Mouse (Mus musculus): ENCODE results near the gene Mmp2. TPM values are rescaled to one million over a fixed set of nuclear protein-coding genes. Genes with fewer than 3 reads are reported as not detected.
A peak's percentile ranks its signal among the peaks of the same experiment; 100 is the strongest.

Gene Mmp2
- polyA plus RNA-seq, 1 experiment, result 29.7 TPM

GRCm38 (mm10) chr8:92815661-92816060 lies 11.4 kb upstream of the Mmp2 start:
- no peak for TF ChIP-seq CTCF (IDR thresholded peaks at IDR 0.05; ENCODE audit: borderline replicate concordance, extremely low read depth, insufficient read depth, insufficient read length)
- no peak for TF ChIP-seq POLR2A (IDR thresholded peaks at IDR 0.05; ENCODE audit: borderline replicate concordance, extremely low read depth, insufficient read depth, insufficient read length, poor library complexity, severe bottlenecking)
- DNase-seq (ENCODE audit: low read depth), result no peak

DNA sequence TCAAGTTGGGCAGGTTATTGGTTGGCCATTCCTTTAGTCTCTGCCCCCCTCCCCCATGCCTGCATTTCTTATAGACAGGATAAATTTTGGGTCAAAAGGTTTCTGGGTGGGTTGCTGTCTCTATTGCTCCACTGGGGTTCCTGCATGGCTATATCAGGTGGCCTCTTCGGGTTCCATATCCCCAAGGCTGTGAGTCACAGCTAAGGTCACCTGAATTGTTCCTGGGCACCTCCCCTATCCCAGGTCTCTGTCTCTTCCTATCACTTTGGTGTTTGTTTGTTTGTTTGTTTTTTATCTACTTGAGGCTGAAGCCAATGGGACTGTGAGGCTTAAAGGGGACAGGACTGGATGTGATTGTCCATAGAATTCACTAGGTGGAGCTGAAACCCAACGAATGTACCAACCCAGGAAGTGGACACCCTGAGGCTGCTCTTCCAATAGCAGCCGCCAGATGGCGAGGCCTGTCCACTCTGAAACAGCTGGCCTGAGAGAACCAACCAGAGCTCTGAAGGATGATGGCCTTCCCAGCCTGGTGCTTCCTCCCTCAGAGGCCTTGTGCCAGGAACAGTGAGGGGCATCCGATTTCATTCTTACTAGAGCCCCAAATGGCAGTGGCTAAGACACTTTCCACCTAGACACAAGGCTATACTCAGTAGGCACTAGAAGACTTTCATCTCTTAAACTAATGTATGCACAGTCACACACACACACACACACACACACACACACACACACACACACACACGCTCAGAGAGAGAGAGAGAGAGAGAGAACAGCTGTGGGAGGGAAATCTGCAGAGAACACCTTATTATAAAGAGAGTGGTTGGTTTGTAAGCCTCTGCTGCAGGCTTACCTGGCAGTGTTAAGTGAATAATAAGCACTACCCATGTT lies 8.9 kb upstream of the Mmp2 start:
- no peak for TF ChIP-seq POLR2A (IDR thresholded peaks at IDR 0.05; ENCODE audit: borderline replicate concordance, extremely low read depth, insufficient read depth, insufficient read length, poor library complexity, severe bottlenecking)
- peak; percentile 100 for TF ChIP-seq CTCF (IDR thresholded peaks at IDR 0.05; ENCODE audit: borderline replicate concordance, extremely low read depth, insufficient read depth, insufficient read length)
- peak; percentile 95 for DNase-seq (ENCODE audit: low read depth)

GRCm38 (mm10) chr8:92821151-92821550 lies 5.9 kb upstream of the Mmp2 start:
- no peak for TF ChIP-seq POLR2A (IDR thresholded peaks at IDR 0.05; ENCODE audit: borderline replicate concordance, extremely low read depth, insufficient read depth, insufficient read length, poor library complexity, severe bottlenecking)
- no peak for TF ChIP-seq CTCF (IDR thresholded peaks at IDR 0.05; ENCODE audit: borderline replicate concordance, extremely low read depth, insufficient read depth, insufficient read length)
- no peak for DNase-seq (ENCODE audit: low read depth)

GRCm38 (mm10) chr8:92822386-92822785 lies 4.7 kb upstream of the Mmp2 start:
- DNase-seq (ENCODE audit: low read depth), result no peak
- TF ChIP-seq CTCF (IDR thresholded peaks at IDR 0.05; ENCODE audit: borderline replicate concordance, extremely low read depth, insufficient read depth, insufficient read length) (no peak), POLR2A (IDR thresholded peaks at IDR 0.05; ENCODE audit: borderline replicate concordance, extremely low read depth, insufficient read depth, insufficient read length, poor library complexity, severe bottlenecking) (no peak)

GRCm38 (mm10) chr8:92825991-92826390 lies 1.1 kb upstream of the Mmp2 start:
- no peak for TF ChIP-seq CTCF (IDR thresholded peaks at IDR 0.05; ENCODE audit: borderline replicate concordance, extremely low read depth, insufficient read depth, insufficient read length)
- TF ChIP-seq POLR2A (IDR thresholded peaks at IDR 0.05; ENCODE audit: borderline replicate concordance, extremely low read depth, insufficient read depth, insufficient read length, poor library complexity, severe bottlenecking), result no peak
- no peak for DNase-seq (ENCODE audit: low read depth)

- TF ChIP-seq CTCF (IDR thresholded peaks at IDR 0.05; ENCODE audit: borderline replicate concordance, extremely low read depth, insufficient read depth, insufficient read length), result no peak
- no peak for TF ChIP-seq POLR2A (IDR thresholded peaks at IDR 0.05; ENCODE audit: borderline replicate concordance, extremely low read depth, insufficient read depth, insufficient read length, poor library complexity, severe bottlenecking)
These were observed 1.2 kb downstream of the Mmp2 start for GRCm38 (mm10) chr8:92828251-92828743.

DNA sequence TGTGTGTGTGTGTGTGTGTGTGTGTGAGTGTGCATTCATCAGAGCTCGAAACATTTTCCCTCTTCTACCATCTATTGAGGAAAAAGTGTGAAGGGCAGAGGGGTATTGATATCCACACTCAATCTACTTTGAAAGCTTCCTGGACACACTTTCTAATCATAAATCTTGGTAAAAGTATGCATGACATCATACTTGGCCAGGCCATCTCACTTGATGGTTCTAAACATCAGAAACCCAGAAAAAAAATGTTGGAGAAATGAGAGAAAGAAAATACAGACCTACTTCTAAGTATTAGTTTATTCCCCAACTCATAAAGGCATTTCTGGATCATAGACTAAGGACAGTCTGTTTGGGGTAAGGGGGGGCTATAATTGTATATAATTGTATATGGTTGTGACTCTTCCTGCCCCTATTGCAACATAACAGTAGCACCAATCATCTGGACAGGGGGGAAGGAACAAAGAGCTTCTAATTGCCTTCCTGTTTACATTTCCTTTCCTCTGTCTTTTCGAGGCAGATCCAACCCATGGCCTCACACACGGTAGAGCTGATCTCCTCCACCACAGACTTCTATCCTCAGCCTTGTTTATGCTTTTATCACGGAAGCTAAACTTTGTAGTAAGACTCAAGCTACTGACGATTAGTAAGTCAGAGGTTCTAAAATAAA lies 7.1 kb downstream of the Mmp2 start:
- no peak for TF ChIP-seq POLR2A (IDR thresholded peaks at IDR 0.05; ENCODE audit: borderline replicate concordance, extremely low read depth, insufficient read depth, insufficient read length, poor library complexity, severe bottlenecking)
- DNase-seq (ENCODE audit: low read depth), result no peak

More at GRCm38 (mm10) chr8:92828251-92828743, 1.2 kb downstream of the Mmp2 start:
- DNase-seq (ENCODE audit: low read depth), result peak; percentile 89

- DNase-seq (ENCODE audit: low read depth), result no peak
- TF ChIP-seq CTCF (IDR thresholded peaks at IDR 0.05; ENCODE audit: borderline replicate concordance, extremely low read depth, insufficient read depth, insufficient read length) (no peak), POLR2A (IDR thresholded peaks at IDR 0.05; ENCODE audit: borderline replicate concordance, extremely low read depth, insufficient read depth, insufficient read length, poor library complexity, severe bottlenecking) (no peak)
These were observed 7.9 kb downstream of the Mmp2 start for GRCm38 (mm10) chr8:92834786-92835500.

DNA sequence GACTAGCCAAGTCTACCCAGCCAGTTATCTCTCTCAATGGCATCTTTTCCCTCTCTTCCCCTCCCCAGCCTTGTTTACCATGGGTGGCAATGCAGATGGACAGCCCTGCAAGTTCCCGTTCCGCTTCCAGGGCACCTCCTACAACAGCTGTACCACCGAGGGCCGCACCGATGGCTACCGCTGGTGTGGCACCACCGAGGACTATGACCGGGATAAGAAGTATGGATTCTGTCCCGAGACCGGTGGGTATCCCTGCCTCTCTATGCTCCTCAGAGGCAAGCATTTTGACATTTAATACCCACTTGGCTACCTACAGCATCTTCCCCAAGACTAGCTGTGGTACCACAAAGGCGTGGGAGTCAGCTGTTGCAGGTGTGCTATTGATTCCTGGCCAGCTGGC lies 8.8 kb downstream of the Mmp2 start:
- no peak for TF ChIP-seq POLR2A (IDR thresholded peaks at IDR 0.05; ENCODE audit: borderline replicate concordance, extremely low read depth, insufficient read depth, insufficient read length, poor library complexity, severe bottlenecking)
- TF ChIP-seq CTCF (IDR thresholded peaks at IDR 0.05; ENCODE audit: borderline replicate concordance, extremely low read depth, insufficient read depth, insufficient read length), result no peak

DNA sequence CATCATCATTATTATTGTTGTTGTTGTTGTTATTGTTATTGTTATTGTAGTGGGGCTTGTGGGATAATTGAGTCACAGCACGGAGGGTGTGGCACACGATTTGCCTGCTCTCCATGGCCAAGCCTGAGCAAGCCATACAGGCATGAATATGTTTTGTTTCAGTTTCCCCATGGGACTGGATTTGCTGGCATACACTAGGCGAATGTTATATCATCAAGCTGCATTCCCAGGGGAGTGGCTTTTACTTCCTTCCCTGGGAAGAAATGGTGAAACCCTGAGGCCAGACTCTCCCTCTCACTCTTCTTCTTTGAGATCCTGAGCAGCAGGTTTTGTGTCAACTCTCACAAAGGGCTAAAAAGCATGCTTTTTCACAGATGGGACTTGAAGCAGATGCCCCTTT lies 11.5 kb downstream of the Mmp2 start:
- TF ChIP-seq POLR2A (IDR thresholded peaks at IDR 0.05; ENCODE audit: borderline replicate concordance, extremely low read depth, insufficient read depth, insufficient read length, poor library complexity, severe bottlenecking) (no peak), CTCF (IDR thresholded peaks at IDR 0.05; ENCODE audit: borderline replicate concordance, extremely low read depth, insufficient read depth, insufficient read length) (no peak)
- no peak for DNase-seq (ENCODE audit: low read depth)

More for the DNA sequence above, 8.8 kb downstream of the Mmp2 start:
- DNase-seq (ENCODE audit: low read depth), result no peak

GRCm38 (mm10) chr8:92839161-92839560 lies 12.1 kb downstream of the Mmp2 start:
- DNase-seq (ENCODE audit: low read depth), result no peak
- no peak for TF ChIP-seq POLR2A (IDR thresholded peaks at IDR 0.05; ENCODE audit: borderline replicate concordance, extremely low read depth, insufficient read depth, insufficient read length, poor library complexity, severe bottlenecking)
- TF ChIP-seq CTCF (IDR thresholded peaks at IDR 0.05; ENCODE audit: borderline replicate concordance, extremely low read depth, insufficient read depth, insufficient read length), result no peak
